Mouse (Mus musculus) retina, embryonic 14.5 days (tissue): Measurements from ENCODE around the gene Gjb4.

Source experiments
- DNase-seq: peaks from one replicate; pipeline ENCODE4 v3.0.0-alpha.2; 2015; ENCODE audit warnings: low spot score

Gene Gjb4

DNA sequence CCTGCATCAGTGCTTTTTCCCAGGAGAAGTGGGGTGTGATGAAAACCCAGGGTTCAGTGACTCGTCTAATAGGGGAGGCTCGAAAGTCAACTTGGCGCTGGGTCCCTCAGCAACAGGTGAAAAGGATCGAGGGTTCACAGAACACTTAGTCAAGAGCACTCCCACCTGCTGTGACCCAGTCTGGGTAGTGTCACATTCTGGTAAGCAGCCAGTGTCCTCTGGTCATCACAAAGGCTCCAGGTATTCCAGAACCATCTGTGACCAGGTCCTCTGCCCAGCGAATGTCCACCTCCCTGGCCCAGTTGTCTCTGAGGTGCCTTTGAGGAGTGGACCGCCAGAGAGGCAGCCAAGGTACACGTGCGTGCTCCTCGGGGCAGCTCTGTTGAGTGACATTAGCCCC, 42.3 kb downstream of the Gjb4 start:
- no peak for DNase-seq

GRCm38 (mm10) chr4:127306915-127307314, 47.0 kb downstream of the Gjb4 start:
- no peak for DNase-seq

DNA sequence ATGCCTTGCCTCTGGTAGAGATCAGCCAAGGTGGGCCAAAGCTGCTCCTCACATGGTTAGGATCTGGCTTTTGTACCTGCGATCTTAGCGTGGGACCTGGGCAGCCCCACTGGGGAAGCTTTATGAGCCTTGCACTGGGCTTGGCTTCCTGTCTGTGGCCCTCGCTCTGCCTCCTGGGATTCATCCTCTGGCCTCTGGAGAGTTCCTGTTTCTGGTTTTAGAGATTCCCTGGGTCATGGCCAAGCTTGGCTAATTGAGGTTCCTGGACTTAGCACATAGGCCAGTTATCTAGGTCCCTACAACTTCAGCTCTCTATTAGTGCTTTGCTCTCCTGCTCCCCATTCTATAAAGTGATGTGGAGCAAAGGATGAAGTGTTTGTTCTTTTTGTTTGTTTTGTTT, 50.1 kb downstream of the Gjb4 start:
- no peak for DNase-seq
